9 mouse cellular contexts compared by ENCODE assay signal in genomic region chr10:28955138-28955537, GRCm38 (mm10). TPM values are rescaled to one million over a fixed set of nuclear protein-coding genes. Genes with fewer than 3 reads are reported as not detected.
A peak's percentile ranks its signal among the peaks of the same experiment; 100 is the strongest.
DNase-seq lines count a peak whose midpoint lies in the region; ATAC-seq and TF ChIP-seq lines count a peak whose summit lies in the region.
"Had no signal": no experiment of that assay in that cellular context is flagged by ENCODE, and none has a peak within 500 bp of the region (broad histone marks: within the 10 kb centered on the region; RNA-seq: fewer than 3 reads in every experiment).

No protein-coding gene starts in this region.

- TF ChIP-seq CTCF in Patski (IDR thresholded peaks at IDR 0.05) = peak; percentile 74

- no peak for ATAC-seq in Patski

- peaks cover 12% of the 10 kb centered on the region for H3K27me3 ChIP-seq in Patski

- peak; percentile 14 for DNase-seq in gastrocnemius, adult 18-20 months (ENCODE audit: low spot score)
- no peak for DNase-seq in gastrocnemius, postnatal 14 days
- no peak for DNase-seq in Patski (ENCODE audit: low read depth, low spot score)
- DNase-seq in cerebellum, adult 9-11 months = peak; percentile 7
- peak; percentile 65 to 83 for DNase-seq in frontal cortex, postnatal 36 days (ENCODE audit: low spot score in 2 of 2)
- DNase-seq in layer of hippocampus, adult 9-11 months = peak; percentile 27
- DNase-seq in lung, postnatal 36 days = peak; percentile 65
- DNase-seq in right cerebral cortex, postnatal 25 days = peak; percentile 21

- intact Hi-C loops in gastrocnemius, postnatal 14 days (cut with DNase I; ENCODE audit: low total_unique reads) = no loop called here

- in situ Hi-C loops in Patski (cut with MboI; ENCODE audit: low pct_unique_long_range_greater_than_20kb) = no loop called here

- CTCF ChIA-PET in Patski (lab: Charles Lee) = interaction anchor here (1.0 to 1.6 kb wide), 4 partner anchors 9 to 57 kb away, joined by 3 to 4 read pairs (median 3); no protein-coding TSS in a partner anchor

- POLR2A ChIA-PET in Patski (lab: Charles Lee) = no interaction called here

RNA-seq across cellular contexts. Expression of gene 2310057J18Rik, which starts 31.0 kb away (rescaled TPM):
- not detected for total RNA-seq in gastrocnemius, adult 18-20 months (2021)
- not detected for total RNA-seq in gastrocnemius, postnatal 14 days (2021)
- polyA plus RNA-seq in Patski (2021) = not detected
- polyA plus RNA-seq: C2C12 had no signal

Comparison
In these comparisons a context has a peak if more than half of its experiments do, and no peak if none do; other contexts are left out.
1. DNase-seq: peak in gastrocnemius, adult 18-20 months (single experiment), cerebellum, adult 9-11 months (single experiment), frontal cortex, postnatal 36 days (2 of 2), layer of hippocampus, adult 9-11 months (single experiment), lung, postnatal 36 days (single experiment) and right cerebral cortex, postnatal 25 days (single experiment); none in gastrocnemius, postnatal 14 days (single experiment) and Patski (single experiment).